Mouse (Mus musculus): ENCODE results near the gene Il17re.

Gene Il17re

DNA sequence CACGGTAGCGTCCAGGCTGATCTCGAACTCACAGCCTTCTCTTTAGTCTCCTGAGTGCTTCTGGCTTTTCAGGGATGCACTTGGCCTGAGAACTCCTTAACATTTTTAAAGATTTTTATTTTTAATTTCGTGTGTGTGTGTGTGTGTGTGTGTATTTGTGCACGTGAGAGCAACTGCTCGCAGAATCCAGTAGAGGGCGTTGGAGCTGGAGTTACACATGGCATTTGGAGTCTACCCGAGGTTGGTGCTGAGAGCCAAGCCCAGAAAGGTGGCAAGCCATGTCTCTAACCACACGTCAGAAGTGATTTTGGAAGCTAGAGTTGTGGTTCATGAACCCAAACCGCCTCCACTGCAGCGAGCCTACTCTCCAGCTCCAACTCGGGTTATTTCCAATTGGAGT, 15.2 kb upstream of the Il17re start:
- DNase-seq (ENCODE audit: low read depth, low spot score), result peak; percentile 19

DNA sequence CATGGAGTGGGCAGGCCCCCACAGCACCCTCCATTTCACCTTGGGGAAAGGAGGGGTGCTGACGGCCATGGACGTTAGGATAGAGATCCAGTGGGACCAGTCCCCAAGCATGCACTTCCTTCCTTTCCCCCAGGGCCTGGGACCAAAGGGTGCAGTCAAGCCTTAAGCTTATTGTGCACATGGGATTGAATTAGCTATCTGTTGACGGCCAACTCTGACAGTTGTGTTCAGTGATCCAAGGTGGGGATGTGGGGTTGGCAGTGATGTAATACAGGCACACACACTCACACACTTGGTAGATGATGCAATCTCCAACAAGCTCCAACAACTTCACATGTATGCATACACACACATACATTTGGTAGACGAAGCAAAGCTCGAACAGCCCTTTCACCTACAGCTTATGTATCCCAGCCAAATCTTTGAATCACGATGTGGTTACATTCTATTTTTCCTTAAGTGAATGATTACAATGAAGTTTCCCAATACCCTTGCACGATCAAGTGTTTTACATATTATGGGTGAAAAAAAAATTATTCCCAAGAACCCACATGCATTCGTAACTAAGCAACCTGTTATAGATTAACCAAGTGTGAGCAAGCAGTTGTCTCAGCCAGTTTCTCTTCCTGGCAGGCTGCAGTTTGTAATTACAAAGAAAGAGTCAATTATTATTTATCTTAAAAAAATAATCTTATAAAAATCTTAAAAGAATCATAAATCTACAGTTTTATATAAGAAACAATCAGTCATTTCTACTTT, 13.9 kb upstream of the Il17re start:
- no peak for DNase-seq (ENCODE audit: low read depth, low spot score)

DNA sequence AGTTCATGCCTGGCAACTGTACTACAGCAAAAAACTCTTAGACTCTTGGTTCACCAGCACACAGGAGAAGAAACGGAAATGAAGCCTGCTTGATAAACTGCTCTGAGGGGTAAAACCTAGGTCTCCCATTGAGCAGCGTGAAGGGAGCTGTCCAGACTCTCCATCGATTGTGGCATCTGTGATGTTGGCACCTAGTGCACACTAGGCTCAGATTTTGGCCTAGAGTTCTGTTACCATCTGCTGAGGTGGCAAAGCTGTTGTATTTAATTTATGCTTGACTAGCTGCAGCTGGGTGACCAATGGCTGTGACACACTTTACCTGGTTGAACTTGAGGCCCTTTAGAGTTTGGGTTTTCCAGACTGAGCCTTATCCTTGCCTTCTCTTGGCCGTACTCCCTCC, 10.6 kb upstream of the Il17re start:
- no peak for DNase-seq (ENCODE audit: low read depth, low spot score)

DNA sequence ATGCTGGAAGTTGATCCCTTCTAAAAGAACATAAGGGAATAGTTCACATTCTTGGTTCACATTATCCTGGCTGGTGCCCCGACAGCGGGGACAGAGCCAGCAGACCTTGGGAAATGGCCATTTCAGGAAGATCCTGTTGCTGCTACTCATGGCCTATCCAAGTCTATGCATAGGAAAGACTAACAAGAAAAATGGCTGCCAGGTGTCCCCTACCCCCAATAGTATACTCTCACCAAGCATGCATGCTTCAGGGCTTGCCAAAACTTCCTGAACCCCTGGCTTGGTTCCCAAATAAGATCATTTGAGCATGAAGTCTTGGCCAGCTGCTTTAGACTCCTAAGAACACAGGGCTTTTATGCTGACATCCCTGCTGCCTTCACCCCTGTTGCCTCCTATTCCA, 6.4 kb upstream of the Il17re start:
- DNase-seq (ENCODE audit: low read depth, low spot score), result no peak

DNA sequence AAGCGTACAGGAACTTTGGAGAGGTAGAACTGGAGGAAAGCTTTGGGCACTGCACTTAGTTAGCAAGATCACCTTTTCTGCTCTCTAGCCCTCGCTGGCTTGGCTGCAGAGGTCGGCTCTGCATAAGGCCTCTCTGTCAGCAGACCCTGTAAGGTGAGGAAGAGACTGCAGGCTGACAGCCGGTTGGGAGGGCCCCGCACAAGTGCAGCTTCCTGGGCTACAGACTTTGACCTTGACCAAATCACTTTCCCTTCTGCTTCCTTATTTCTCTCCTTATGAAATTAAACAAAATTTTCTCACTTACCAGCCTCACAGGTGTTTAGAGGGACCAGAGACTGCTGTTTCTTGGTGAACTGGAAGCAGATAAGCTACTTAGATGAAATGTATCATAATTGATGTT, 3.3 kb upstream of the Il17re start:
- DNase-seq (ENCODE audit: low read depth, low spot score), result no peak

DNA sequence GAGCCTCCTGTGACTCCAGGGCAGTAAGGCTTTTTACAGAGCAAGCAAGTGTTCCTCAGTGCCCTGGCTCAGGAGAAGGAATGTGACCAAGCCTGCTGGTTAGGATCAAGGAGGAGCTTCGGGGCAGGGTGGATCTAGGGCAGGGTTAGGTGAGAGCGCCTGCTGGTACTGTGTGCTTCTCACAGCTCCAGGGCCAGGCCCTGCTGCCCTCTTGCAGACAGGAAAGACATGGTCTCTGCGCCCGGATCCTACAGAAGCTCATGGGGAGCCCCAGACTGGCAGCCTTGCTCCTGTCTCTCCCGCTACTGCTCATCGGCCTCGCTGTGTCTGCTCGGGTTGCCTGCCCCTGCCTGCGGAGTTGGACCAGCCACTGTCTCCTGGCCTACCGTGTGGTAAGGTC, 351 bp downstream of the Il17re start:
- no peak for DNase-seq (ENCODE audit: low read depth, low spot score)

DNA sequence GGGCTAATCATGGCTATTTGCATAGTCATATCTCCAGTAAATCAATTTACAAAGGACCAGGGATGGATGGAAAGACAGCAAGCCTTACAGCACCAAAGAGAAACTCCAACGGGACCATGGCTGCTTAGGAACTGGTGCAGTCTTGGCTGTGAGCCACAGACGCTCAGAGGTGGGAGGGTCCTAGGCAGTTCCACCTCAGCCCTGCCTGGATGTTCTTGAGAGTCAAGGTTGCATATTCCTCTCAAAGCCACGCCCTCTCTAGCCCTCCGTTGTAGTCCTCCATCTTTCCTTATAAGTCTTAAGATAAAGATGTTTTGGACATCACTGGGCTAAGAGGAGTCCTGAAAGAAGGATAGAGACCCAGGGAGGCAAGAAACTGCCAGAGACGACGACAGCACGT, 5.8 kb downstream of the Il17re start:
- no peak for DNase-seq (ENCODE audit: low read depth, low spot score)

DNA sequence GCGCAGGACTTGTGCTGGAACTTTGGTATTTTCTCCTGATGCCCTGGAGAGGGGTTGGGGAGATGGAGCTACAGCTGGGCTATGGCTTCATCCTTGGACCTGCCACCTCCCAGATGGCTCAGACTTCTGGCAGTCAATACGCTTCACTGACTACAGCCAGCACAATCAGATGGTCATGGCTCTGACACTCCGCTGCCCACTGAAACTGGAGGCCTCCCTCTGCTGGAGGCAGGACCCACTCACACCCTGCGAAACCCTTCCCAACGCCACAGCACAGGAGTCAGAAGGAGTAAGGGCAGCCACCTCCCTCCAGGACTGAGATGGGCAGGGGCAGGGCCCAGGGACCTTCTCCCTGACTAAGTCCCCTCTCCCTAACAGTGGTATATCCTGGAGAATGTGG, 7.3 kb downstream of the Il17re start:
- no peak for DNase-seq (ENCODE audit: low read depth, low spot score)

DNA sequence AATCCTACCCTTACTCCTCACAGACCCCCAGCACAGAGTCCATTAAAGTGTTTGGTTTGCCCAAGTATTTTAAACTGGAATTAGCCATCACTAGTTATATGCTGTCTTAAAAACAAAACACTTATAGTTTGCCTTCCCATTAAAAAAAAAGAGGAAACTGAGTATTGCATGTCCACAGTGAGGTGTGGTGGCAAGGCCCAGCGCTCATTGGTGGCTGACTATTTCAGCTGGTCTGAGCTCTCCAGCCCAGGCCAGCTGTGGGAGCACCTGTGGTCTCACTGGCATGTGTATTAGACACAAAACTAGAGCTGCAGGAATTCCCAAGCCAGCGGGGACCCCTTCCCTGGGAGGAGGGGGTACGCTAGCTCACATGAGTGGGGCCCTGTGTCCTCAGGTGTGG, 10.2 kb downstream of the Il17re start:
- no peak for DNase-seq (ENCODE audit: low read depth, low spot score)

DNA sequence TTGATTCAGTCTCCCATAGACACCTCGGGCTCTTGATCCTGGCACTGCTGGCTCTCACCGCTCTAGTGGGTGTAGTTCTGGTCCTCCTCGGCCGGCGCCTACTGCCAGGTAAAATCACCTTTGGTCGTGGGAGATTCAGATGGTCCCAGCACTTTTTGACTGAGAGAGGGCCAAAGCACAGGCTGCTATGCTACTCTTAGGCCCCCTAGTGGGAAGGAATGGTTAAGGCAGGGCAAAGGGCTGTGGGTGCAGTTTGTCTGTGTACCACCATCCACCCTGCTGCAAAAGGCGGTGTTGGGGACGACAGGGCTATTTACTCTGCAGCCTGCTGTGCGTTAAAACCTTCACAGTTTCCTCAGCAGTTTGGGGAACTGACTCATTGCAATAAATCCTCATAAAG, 10.7 kb downstream of the Il17re start:
- DNase-seq (ENCODE audit: low read depth, low spot score), result peak; percentile 80

DNA sequence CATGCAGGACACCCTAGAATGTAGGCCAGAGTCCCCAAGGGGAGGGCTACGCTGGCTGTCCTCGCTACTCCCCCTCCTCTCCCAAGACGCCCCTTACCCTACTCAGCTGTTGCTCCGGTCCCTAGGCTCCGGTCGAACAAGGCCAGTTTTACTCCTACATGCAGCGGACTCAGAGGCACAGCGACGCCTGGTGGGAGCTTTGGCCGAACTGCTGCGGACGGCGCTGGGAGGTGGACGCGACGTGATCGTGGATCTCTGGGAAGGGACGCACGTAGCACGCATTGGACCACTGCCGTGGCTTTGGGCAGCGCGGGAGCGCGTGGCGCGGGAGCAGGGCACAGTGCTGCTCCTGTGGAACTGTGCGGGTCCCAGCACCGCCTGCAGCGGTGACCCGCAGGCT, 11.1 kb downstream of the Il17re start:
- DNase-seq (ENCODE audit: low read depth, low spot score), result peak; percentile 79

DNA sequence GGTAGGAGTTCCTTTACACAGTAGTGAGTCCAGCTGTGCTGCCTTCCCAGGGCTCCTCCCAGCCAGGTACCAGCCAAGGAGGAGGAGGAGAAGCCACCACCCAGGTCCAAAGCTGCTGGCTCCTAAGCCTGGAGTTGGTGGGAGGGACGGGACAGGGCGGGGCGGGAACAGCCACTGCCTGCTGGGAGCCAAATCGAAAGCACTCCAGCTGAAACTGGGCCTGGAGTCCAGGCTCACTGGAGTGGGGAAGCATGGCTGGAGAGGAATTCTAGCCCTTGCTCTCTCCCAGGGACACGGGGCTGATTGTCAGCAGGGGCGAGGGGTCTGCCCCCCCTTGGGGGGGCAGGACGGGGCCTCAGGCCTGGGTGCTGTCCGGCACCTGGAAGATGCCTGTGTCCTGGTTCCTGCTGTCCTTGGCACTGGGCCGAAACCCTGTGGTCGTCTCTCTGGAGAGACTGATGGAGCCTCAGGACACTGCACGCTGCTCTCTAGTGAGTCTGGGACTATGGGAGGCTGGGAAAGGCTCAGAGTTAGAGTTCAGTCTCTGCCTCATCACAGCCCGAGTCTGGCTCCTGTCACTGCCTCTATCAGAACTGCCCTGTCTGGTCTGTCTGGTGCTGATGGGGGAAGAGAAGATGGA, 13.1 kb downstream of the Il17re start, which contains the start of gene Il17rc:
TSS of gene Il17rc (plus strand) at position 131 of the 640 bp plus-strand sequence.
- DNase-seq (ENCODE audit: low read depth, low spot score), result no peak

DNA sequence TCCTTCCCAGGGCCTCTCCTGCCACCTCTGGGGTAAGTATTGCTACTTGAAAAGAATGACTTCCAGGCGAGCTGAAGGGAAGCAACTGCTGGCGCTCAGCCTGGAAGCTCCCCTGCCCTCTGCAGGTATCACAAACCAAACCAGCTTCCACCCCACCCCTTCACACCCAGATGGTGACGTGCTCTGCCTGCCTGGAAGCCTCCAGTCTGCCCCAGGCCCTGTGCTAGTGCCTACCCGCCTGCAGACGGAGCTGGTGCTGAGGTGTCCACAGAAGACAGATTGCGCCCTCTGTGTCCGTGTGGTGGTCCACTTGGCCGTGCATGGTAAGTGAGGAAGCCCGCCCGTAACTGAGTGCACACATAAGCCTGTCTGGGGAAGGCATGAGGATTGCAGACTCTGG, 13.8 kb downstream of the Il17re start:
- no peak for DNase-seq (ENCODE audit: low read depth, low spot score)

DNA sequence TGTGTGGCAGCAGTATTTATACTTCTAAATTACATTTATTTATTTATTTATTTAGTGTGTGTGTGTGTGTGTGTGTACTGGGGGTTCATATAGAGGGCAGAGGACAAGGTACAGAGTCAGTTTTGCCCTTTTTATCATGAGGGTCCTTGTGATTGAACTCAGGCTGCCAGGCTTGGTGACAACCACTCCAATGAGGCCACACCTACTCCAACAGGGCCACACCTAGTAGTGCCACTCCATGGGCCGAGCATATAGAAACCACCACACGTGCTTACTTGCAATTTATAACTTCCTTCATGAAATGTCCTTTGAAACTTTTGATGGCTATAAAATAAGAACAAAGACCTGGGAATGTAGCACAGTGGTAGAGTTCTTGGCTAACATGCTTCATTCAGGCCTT, 15.0 kb downstream of the Il17re start:
- no peak for DNase-seq (ENCODE audit: low read depth, low spot score)

DNA sequence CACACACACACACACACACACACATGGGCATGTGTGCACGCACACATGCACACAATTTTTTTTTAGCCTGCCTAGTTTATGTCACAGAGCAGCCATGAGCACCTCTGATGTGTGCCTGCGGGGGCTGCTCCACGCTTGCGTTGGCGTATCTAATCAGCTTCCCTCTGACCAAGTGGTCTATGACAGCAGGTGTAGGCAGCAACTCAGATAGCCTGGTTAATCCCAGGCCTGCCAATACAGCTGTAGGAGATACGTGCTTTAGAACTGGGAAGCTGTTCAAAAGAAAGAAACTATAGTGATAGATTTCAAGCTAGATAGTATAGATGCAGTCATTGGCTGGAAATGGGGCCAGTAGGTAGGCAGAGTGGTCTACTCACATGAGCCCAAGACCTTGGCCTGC, 15.4 kb downstream of the Il17re start:
- no peak for DNase-seq (ENCODE audit: low read depth, low spot score)

DNA sequence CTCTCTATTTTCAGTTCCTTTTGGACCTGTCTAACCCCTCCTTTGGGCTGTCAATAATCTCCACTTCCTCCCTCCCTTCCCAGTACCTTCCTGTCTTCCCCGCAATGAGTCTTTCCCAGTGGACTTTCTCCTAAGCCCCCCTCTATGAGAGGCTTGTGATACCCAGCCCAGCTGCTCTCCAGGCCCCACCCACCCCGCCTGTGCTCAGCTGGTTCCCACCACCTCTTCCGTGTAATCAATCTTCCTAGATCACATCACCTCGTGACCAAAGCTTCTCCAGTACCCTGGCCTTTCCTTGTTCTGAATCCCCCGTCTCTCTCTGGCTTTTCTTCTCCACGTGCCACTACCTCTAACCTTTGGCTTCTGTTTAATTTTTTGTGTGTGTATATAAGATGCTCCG, 19.1 kb downstream of the Il17re start:
- peak; percentile 46 for DNase-seq (ENCODE audit: low read depth, low spot score)

DNA sequence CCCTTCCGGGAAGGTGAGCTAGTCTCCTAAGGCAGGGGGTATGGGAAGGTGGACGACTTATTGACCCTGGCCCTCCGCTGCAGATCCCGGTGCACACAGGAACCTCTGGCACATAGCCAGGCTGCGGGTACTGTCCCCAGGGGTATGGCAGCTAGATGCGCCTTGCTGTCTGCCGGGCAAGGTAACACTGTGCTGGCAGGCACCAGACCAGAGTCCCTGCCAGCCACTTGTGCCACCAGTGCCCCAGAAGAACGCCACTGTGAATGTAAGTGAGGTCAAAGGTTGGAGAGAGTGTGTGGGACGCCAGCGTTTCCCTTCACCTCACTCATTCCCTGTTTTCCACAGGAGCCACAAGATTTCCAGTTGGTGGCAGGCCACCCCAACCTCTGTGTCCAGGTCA, 20.6 kb downstream of the Il17re start:
- DNase-seq (ENCODE audit: low read depth, low spot score), result no peak

DNA sequence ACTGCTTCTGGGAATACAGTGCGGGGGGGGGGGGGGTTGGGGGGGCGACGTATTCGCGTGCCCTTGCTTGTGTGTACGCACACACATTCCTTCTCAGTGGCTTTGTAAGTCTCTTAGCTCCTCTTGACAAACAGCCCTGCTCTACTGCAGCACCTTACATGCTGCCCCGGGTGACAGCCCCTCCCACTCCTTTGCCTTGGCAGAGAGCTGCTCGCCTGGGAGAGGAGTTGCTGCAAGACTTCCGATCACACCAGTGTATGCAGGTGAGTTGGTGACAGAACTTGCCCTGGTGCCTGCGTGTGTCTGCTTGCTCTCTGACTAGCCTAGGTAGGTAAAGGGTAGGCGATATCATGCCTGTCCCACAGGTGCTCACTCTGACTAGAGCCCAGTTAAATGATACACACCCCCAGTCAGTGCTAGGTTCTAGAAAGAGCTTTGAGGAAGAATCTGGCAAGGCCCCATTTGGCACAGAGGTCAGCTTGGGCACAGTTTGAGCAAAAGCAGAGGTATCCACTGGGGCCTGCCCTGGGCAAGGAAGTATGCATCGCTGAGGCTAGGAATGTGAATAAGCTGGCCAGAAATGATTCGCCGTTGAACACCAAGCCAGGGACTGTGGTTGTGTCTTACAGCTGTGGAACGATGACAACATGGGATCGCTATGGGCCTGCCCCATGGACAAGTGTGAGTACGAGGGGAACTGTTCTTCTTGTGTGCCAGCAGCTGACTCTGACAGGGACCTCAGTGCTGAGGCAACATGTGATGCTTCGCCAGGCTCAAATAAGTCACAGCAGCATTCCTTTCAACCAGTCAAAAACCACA, 22.5 kb downstream of the Il17re start:
- DNase-seq (ENCODE audit: low read depth, low spot score), result no peak

DNA sequence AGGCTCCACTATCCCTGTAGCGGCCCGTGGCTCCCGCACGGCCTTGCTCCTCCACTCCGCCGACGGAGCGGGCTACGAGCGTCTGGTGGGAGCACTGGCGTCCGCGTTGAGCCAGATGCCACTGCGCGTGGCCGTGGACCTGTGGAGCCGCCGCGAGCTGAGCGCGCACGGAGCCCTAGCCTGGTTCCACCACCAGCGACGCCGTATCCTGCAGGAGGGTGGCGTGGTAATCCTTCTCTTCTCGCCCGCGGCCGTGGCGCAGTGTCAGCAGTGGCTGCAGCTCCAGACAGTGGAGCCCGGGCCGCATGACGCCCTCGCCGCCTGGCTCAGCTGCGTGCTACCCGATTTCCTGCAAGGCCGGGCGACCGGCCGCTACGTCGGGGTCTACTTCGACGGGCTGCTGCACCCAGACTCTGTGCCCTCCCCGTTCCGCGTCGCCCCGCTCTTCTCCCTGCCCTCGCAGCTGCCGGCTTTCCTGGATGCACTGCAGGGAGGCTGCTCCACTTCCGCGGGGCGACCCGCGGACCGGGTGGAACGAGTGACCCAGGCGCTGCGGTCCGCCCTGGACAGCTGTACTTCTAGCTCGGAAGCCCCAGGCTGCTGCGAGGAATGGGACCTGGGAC, 24.3 kb downstream of the Il17re start:
- peak; percentile 17 for DNase-seq (ENCODE audit: low read depth, low spot score)

DNA sequence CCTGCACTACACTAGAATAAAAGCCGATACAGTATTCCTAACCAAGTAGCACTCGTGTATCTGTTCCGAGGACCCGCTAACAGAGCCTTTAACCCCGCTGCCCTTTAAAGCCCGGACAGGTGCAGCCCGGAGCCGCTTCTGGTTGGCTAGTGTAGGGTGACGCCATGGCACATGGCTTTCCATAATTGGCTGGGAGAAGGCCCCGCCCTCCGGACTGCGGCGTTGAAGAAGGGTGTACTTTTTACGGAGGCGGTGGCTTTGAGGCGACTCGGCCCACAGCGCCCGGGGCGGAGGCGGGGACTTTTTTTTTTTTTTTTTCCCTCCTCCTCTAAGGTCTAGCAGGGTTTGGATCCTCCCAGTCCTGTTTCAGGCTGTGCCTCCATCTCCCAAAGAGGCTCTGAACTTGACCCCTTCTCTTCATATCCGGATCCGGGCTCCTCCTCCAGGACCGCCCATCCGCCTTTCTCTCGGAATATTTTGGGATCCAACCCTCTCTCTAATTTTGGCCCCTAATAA, 24.9 kb downstream of the Il17re start, which contains the start of gene Creld1:
TSS of gene Creld1 (plus strand) at position 198 of the 516 bp plus-strand sequence.
- DNase-seq (ENCODE audit: low read depth, low spot score), result peak; percentile 95

DNA sequence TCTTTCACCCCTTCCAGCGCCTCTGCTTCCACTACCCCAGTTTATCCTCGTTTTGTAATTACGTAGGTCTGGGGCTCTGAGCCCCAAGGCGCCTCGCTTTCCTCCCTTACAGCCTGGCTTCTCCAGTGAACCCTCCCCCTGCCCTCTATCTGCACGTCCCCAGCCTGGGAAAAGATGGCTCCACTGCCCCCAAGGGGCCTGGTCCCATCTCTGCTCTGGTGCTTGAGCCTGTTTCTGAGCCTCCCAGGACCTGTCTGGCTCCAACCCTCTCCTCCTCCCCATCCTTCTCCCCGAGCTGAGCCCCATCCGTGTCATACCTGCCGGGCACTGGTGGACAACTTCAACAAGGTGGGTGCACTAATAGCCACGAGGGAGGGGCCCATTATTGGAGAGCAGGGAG, 25.4 kb downstream of the Il17re start:
- DNase-seq (ENCODE audit: low read depth, low spot score), result peak; percentile 35

DNA sequence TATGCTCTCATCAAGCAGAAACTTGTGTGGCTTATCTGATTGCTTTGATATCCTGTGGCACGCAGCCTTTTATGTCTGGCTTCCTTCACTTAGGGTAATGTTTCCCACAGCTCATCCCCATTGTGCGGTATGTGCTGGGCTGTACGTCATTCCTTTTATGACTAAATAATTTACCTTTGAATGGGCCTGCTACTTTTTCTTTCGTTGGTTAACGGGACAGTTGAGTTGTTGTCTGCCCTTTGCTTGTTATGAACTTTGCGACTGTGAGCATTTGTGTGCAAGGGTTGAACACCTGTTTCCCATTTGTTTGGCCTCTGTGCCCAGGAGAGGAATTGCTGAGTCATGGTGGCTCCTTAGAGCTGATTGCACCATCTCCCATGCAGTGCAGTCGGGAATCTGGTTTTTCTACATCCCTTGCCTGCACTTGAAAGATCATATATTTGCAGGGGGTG, 28.9 kb downstream of the Il17re start:
- peak; percentile 64 for DNase-seq (ENCODE audit: low read depth, low spot score)

Data from mesoderm, embryonic 11.5 days (tissue).